Mouse (Mus musculus) embryonic facial prominence, embryonic 11.5 days (tissue): ENCODE measurements around the gene Lrmda. TPM values are rescaled to one million over a fixed set of nuclear protein-coding genes. Genes with fewer than 3 reads are reported as not detected.

Source experiments
- ATAC-seq: fragments of 200-750 bp; cut with Nextera tagmentation; replicated peaks from 2 replicates; pipeline ENCODE4 v1.8.0; 2017; ENCODE audit warnings: low read depth; ENCODE audit not compliant: insufficient number of reproducible peaks, low FRiP score, low TSS enrichment
- DNase-seq: peaks from one replicate; pipeline ENCODE4 v3.0.0-alpha.2; 2015; ENCODE audit warnings: low spot score
- H3K27ac ChIP-seq: fragments of 300-500 bp; sonication (generic); replicated peaks from 2 replicates; pipeline ENCODE4 v1.5.1; 2014; ENCODE audit warnings: mild to moderate bottlenecking, low read depth, low read length, control low read depth
- H3K27me3 ChIP-seq: fragments of 300-500 bp; sonication (generic); 2 replicates; pipeline ENCODE4 v1.6.1; 2014; ENCODE audit warnings: mild to moderate bottlenecking, low read length, moderate library complexity, mixed read lengths; ENCODE audit not compliant: control insufficient read depth, insufficient read depth
- H3K36me3 ChIP-seq: fragments of 300-500 bp; sonication (generic); replicated peaks from 2 replicates; pipeline ENCODE4 v1.6.1; 2014; ENCODE audit warnings: low read depth, mild to moderate bottlenecking, low read length, moderate library complexity, mixed read lengths; ENCODE audit not compliant: control insufficient read depth, insufficient read depth
- H3K4me1 ChIP-seq: fragments of 300-500 bp; sonication (generic); 2 replicates; pipeline ENCODE4 v1.6.1; 2014; ENCODE audit warnings: low read length, mixed read lengths; ENCODE audit not compliant: control insufficient read depth, insufficient read depth
- H3K4me2 ChIP-seq: fragments of 300-500 bp; sonication (generic); 2 replicates; pipeline ENCODE4 v1.6.1; 2014; ENCODE audit warnings: low read depth, mild to moderate bottlenecking, control low read depth, low read length, moderate library complexity
- H3K4me3 ChIP-seq: fragments of 300-500 bp; sonication (generic); 2 replicates; pipeline ENCODE4 v1.5.1; 2014; ENCODE audit warnings: low read depth, low read length, control low read depth
- H3K9ac ChIP-seq: fragments of 300-500 bp; sonication (generic); replicated peaks from 2 replicates; pipeline ENCODE4 v1.6.1; 2014; ENCODE audit warnings: mild to moderate bottlenecking, control low read depth, low read length
- H3K9me3 ChIP-seq: fragments of 300-500 bp; sonication (generic); replicated peaks from 2 replicates; pipeline ENCODE4 v1.6.1; 2016; ENCODE audit warnings: mild to moderate bottlenecking, low read length, inconsistent platforms, mixed read lengths; ENCODE audit not compliant: control insufficient read depth
- WGBS: fragments of 180-500 bp; shearing (Covaris S2); extraction: QIAGEN DNeasy Blood & Tissue Kit; methylation state at CpG from one replicate; pipeline ENCODE4 v1.1.7; 2014; 5-methylcytosine and 5-hydroxymethylcytosine counted together
- polyA plus RNA-seq: library from polyadenylated mRNA; unstranded; fragments of >200 nt; fragmentation: Nextera tagmentation; extraction: Ambion mirVana; gene quantifications from 2 replicates; pipeline ENCODE4 v1.2.1, GENCODE M21; 2014

Lrmda gene
- polyA plus RNA-seq, 1 experiment from 2014 or later = 0.22 TPM

GRCm38 (mm10) chr14:22860631-22861030 lies 841.1 kb downstream of the Lrmda start:
- Histone ChIP-seq H3K9ac (no peak overlapping the region), H3K4me1 (no peaks in the 10 kb centered on the region), H3K27ac (no peak overlapping the region), H3K36me3 (no peaks in the 10 kb centered on the region), H3K27me3 (no peaks in the 10 kb centered on the region), H3K9me3 (no peaks in the 10 kb centered on the region), H3K4me2 (no peak overlapping the region), H3K4me3 (no peak overlapping the region)
- no peak for ATAC-seq
- WGBS = 25% methylated on average over 4 of the region's 4 CpGs
- no peak for DNase-seq

DNA sequence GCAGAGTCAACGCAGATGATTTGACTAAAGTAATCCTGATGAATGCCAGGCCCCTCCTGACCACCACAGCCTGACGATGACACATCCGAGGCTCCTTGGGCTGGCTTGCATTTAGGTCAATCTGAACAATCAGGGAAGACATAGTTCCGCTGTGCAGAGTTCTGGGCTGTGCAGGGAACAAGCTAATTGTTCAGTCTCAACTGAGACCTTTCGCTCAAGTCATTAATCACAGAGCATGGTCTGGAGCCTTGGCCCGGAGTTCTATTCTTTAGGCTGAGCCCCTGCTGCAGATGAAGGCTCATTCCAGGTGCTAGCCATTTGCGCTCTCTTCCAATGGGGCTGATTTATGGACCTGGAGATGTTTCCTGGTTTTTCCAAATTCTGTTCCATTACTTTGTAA lies 844.6 kb downstream of the Lrmda start:
- no peak for ATAC-seq
- H3K9me3 ChIP-seq = no peaks in the 10 kb centered on the region
- H3K27me3 ChIP-seq = no peaks in the 10 kb centered on the region
- no peaks in the 10 kb centered on the region for H3K4me1 ChIP-seq
- H3K4me3 ChIP-seq = no peak overlapping the region
- H3K9ac ChIP-seq = no peak overlapping the region
- peak; percentile 27 for DNase-seq
- no peak overlapping the region for H3K4me2 ChIP-seq
- no peak overlapping the region for H3K27ac ChIP-seq
- no peaks in the 10 kb centered on the region for H3K36me3 ChIP-seq
- 61% methylated on average over 7 of the region's 7 CpGs for WGBS

- Histone ChIP-seq H3K4me3 (no peak overlapping the region), H3K4me1 (no peaks in the 10 kb centered on the region), H3K36me3 (no peaks in the 10 kb centered on the region), H3K27me3 (no peaks in the 10 kb centered on the region), H3K27ac (no peak overlapping the region), H3K9ac (no peak overlapping the region), H3K9me3 (no peaks in the 10 kb centered on the region), H3K4me2 (no peak overlapping the region)
- WGBS = 75% methylated on average over 3 of the region's 3 CpGs
- no peak for ATAC-seq
- no peak for DNase-seq
Observed at GRCm38 (mm10) chr14:22874584-22874983, 855.1 kb downstream of the Lrmda start.

- Histone ChIP-seq H3K36me3 (no peaks in the 10 kb centered on the region), H3K4me3 (no peak overlapping the region), H3K4me1 (no peaks in the 10 kb centered on the region), H3K27me3 (no peaks in the 10 kb centered on the region), H3K27ac (no peak overlapping the region), H3K9me3 (no peaks in the 10 kb centered on the region), H3K4me2 (no peak overlapping the region), H3K9ac (no peak overlapping the region)
- DNase-seq = no peak
- WGBS = 80% methylated on average over 3 of the region's 3 CpGs
- no peak for ATAC-seq
Observed at GRCm38 (mm10) chr14:22887182-22887581, 867.7 kb downstream of the Lrmda start.

DNA sequence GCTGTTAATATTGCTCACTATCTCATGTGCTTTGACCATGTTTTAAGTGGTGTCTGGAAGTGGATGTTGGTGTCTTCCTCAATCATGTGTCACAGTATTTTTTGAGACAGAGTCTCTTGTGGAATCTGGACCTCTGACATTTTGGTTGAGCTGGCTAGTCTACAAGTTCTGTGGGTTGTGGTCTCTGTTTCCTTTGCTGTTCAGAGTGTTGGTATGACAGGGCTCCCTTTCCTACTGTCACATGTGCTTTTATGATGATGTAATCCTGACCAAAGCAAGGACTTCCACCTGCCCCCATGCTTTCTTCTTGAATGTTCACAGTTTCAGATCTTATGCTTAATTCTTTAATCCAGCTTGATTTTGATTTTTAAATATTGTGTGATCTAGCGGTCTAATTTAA lies 879.8 kb downstream of the Lrmda start:
- Histone ChIP-seq H3K9me3 (no peaks in the 10 kb centered on the region), H3K4me2 (no peak overlapping the region), H3K36me3 (no peaks in the 10 kb centered on the region), H3K27me3 (no peaks in the 10 kb centered on the region), H3K9ac (no peak overlapping the region), H3K27ac (no peak overlapping the region), H3K4me1 (no peaks in the 10 kb centered on the region), H3K4me3 (no peak overlapping the region)
- 94% methylated on average over 1 of the region's 1 CpGs for WGBS
- ATAC-seq (no peak), DNase-seq (no peak)

DNA sequence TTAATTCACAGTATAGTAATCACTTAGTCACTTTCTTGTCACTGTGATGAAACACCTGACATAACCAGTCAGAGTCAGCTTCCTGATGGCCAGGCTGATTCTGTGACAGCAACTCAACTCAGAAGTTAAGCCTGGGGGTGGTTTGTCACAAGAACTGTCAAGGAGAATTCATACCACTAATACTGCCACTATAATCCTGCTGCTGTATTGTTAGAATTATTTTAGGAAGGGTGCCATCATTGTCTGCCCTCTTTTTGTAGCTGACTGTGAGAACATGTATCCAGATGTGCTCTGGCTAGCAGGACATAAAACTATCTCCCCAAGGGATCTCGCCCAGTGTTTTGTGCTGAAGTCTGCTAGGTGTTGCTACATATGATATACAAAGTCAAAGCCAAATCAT lies 882.6 kb downstream of the Lrmda start:
- no peak for DNase-seq
- Histone ChIP-seq H3K27me3 (no peaks in the 10 kb centered on the region), H3K36me3 (no peaks in the 10 kb centered on the region), H3K9me3 (no peaks in the 10 kb centered on the region), H3K27ac (no peak overlapping the region), H3K9ac (no peak overlapping the region), H3K4me1 (no peaks in the 10 kb centered on the region), H3K4me2 (no peak overlapping the region), H3K4me3 (no peak overlapping the region)
- WGBS = 78% methylated on average over 1 of the region's 1 CpGs
- ATAC-seq = no peak

DNA sequence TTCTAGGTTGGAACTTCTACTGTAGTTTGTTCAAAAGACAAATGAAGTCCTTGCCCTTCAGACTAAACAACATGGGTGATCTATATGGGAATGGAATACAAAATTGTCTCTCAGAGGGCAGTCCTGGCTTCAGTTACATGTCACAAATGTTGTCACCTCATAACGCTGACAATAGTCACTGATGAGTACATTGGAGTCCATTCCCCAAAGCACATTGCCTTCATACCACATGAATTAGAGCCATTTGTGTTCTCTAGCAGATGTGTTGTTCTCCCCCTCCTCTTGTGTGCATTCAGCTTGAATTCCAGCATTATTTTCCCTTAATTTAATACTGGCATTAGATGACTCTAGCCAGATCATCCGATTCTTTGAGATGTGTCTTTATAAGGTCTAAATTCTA lies 883.4 kb downstream of the Lrmda start:
- Histone ChIP-seq H3K27ac (no peak overlapping the region), H3K4me2 (no peak overlapping the region), H3K36me3 (no peaks in the 10 kb centered on the region), H3K9me3 (no peaks in the 10 kb centered on the region), H3K4me3 (no peak overlapping the region), H3K4me1 (no peaks in the 10 kb centered on the region), H3K27me3 (no peaks in the 10 kb centered on the region), H3K9ac (no peak overlapping the region)
- no peak for DNase-seq
- WGBS = 89% methylated on average over 2 of the region's 2 CpGs
- ATAC-seq = no peak

- Histone ChIP-seq H3K4me1 (no peaks in the 10 kb centered on the region), H3K36me3 (no peaks in the 10 kb centered on the region), H3K9ac (no peak overlapping the region), H3K9me3 (no peaks in the 10 kb centered on the region), H3K4me3 (no peak overlapping the region), H3K4me2 (no peak overlapping the region), H3K27me3 (no peaks in the 10 kb centered on the region), H3K27ac (no peak overlapping the region)
- DNase-seq (no peak), ATAC-seq (no peak)
- 78% methylated on average over 7 of the region's 7 CpGs for WGBS
Observed at GRCm38 (mm10) chr14:22905741-22906667, 886.5 kb downstream of the Lrmda start.
